Mouse (Mus musculus) thymus, adult 18-20 months (tissue): ENCODE results near the gene Rbm4b.
"Not testable (repeated sequence)": the region's sequence is repeated elsewhere in the genome, so short reads cannot be mapped to it uniquely, and the experiment has no call there.

Source experiments
- DNase-seq, 2 experiments: peaks; one replicate each; pipeline ENCODE4 v3.0.0; 2022; ENCODE audit warnings: mixed read lengths in 2 of 2

Rbm4b gene

DNA sequence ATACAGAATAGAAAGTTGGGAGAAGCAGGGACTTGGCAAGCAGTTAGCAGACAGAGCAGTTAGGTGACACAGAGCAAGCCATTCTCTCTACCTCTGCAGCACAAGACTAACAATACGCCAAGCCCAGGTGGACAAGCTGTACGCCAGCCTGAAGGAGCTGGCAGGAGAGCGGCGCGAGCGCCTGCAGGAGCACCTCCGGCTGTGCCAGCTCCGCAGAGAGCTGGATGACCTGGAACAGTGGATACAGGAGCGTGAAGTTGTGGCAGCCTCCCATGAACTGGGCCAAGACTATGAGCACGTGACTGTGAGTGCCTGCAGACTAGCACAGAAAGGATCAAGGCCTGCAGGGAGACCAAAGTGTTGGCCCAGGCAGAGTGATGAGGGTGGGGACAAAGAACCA lies 10.6 kb upstream of the Rbm4b start:
- no peak for DNase-seq

- no peak for DNase-seq
These were observed 9.7 kb upstream of the Rbm4b start for GRCm38 (mm10) chr19:4746611-4747010.

DNA sequence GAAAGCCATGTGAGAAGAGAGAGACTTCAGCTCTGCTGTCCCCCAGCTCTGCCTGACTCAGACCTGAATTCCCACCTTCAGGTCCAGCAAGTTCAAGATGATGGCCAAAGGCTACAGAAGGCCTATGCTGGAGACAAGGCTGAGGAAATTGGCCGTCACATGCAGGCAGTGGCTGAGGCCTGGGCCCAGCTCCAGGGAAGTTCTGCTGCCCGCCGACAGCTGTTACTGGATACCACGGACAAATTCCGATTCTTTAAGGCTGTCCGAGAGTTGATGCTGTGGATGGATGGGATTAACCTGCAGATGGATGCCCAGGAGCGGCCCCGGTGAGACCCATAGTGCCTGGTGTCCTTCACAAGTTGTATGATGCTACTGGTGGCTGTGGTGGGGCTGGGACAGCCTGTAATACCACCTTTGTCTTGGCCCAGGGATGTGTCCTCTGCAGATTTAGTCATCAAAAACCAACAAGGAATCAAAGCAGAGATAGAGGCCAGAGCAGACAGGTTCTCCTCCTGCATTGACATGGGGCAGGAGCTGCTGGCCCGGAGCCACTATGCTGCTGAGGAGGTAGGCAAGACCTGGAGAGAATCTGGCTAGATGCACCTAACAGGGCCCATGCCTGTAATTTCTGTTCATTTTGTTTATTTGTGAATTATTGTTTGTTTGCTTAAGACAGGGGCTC lies 8.5 kb upstream of the Rbm4b start:
- no peak for DNase-seq

GRCm38 (mm10) chr19:4748493-4748892 lies 7.8 kb upstream of the Rbm4b start:
- DNase-seq: no peak

DNA sequence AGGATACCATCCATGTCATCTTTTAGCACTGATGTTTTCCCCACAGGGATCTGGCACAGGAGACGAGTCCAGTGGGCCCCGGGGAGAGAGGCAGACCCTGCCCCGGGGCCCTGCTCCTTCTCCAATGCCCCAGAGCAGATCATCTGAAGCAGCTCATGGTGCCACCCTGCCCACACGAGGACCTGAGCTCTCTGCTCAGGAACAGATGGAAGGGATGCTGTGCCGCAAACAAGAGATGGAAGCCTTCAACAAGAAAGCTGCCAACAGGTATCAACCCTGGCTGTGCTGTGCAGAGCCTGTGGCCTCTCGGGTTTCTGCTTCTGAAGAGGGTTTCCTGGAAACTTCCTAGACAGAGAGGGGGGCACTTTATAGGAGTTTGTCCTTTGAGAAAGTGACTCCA lies 6.3 kb upstream of the Rbm4b start:
- DNase-seq: no peak

- DNase-seq: peak; percentile 80 to 85
These were observed 618 bp upstream of the Rbm4b start for GRCm38 (mm10) chr19:4755565-4756192.

- DNase-seq: no peak
These were observed 624 bp downstream of the Rbm4b start for GRCm38 (mm10) chr19:4756921-4757320.

- DNase-seq: not testable (repeated sequence)
These were observed 4.2 kb downstream of the Rbm4b start for GRCm38 (mm10) chr19:4760544-4760943.

- DNase-seq: no peak
These were observed 6.6 kb downstream of the Rbm4b start for GRCm38 (mm10) chr19:4762876-4763275.

DNA sequence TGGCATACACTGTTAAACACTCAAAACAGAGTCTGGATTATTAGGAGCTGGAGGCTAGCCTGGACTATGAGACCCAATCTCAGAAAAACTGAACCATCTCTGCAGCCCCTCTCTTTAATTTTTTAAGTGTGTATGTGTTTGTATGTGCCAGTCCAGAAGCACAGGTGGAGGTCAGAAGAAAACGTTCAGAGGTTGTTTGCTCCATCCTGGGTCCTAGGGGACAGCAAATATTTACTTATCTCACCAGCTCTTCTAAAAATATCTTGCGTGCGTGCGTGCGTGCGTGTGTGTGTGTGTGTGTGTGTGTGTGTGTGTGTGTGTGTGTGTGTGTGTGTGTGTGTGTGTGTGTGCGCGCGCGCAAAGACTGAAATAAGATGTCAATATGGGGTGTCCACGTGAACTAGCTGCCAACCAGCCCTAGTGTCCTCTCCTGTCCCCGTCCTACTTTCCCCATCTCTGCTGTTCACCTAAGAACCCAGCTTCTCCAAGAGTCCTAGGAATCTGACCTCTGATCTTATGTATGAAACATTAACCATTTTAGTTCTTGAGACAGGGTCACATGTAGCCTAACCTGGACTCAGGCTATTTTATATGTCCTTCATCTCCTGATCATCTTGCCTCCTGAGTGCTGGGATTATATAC lies 11.3 kb downstream of the Rbm4b start:
- DNase-seq: no peak

DNA sequence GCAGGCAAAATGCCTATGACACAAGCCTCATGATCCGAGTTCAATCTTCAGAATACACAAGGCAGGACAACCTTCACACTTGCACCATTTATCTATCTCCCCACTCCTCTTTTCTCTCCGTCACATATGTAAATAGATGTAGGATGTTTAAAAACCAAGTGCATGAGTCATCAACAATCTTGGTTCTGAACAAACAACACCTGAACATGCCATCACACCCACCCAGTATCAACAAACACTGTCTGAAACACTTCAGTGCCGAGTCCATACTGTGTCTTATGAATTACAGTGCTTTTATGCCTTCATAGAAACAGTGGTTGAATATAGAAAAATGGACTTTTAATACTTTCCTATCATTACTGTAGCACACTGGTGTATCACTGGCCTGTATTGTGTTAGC lies 16.5 kb downstream of the Rbm4b start:
- no peak for DNase-seq

- DNase-seq: no peak
These were observed 26.6 kb downstream of the Rbm4b start for GRCm38 (mm10) chr19:4782891-4783290.

GRCm38 (mm10) chr19:4785206-4785605 lies 28.9 kb downstream of the Rbm4b start:
- DNase-seq: no peak

- DNase-seq: no peak
These were observed 30.0 kb downstream of the Rbm4b start for GRCm38 (mm10) chr19:4786313-4786712.

DNA sequence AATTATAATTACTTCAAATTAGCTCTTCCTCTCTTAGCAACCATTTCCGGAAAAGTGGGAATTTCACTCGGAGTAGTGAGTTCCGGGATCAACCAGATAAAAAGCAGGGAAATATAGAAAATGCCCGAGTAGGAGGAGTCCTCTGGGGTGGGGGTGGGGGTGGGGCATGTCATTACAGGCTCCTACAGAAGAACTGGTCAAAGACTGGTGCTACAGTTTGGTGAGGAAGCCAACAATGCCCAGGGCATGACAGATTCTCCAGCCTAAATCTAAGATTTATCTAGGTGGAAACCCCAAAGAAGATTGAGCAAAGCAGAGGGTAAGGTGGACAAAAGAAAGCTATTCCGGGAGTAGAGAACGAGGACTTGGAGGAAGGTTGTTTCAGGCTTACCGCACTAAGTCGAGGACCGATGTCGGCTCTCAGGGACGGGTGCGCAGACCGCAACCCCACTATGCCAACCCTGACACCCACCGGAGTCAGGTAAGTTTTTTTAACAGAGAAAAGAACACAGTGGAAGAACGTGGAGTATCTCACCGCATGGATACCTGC lies 37.1 kb downstream of the Rbm4b start:
- DNase-seq: no peak

- peak; percentile 93 to 99 for DNase-seq
These were observed 37.6 kb downstream of the Rbm4b start, which contains the start of gene Rbm4 for GRCm38 (mm10) chr19:4793831-4794422. Gene Rbm4, minus strand, starts transcription at chr19:4793901.

DNA sequence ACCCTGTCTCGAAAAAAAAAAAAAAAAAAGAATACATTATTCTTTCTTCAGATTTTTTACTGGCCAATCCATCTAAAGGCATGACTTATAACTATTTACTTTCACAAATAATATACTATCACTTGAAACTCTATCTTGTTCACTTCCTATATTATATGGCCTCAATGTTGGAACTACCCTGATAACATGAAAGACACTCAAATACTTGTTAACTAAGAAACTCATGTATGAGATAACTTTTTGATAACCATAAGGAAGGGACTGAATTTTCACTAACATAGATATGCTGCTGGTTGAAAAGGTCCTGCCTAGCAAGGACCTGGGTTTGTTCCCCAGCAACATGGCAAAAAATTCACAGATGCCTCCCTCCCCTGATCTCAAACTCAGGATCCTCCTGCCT lies 39.6 kb downstream of the Rbm4b start:
- no peak for DNase-seq

DNA sequence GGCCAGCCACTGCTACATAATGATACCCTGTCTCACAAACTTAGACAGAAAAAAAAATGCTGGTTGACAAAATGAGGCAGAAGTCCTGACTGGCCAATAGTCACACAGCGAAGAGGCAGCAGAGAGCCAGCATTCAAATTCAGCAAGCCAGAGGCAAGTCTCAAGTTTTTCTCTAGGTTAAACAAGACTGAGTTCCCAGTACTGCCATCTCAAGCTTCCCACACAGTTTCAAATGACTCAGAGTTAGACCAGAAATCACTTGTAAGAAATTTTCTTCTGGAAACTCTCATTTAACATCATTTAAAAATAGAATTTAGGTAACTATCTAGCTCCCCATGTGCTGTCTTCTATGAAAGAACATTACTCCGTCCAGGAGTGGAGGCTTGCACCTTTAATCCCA lies 41.5 kb downstream of the Rbm4b start:
- DNase-seq: no peak

DNA sequence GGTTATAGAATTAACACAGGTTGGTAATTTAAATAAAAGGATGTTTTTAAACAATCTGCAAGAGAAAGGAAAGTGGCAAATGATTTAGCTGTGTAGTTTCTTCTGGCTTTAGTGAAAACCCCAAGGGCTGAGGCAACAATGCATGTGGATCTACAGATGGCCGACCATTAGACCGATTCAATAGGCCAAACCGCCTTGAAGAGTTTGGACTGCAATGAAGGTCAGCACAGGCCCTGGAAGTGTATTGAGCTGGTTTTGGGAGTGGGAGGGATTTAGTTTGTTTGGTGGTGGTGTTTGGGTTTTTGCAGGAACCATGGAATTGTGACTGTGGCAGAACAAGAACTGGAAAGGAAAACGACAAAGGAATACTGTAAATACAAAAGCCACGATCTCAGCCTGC lies 42.8 kb downstream of the Rbm4b start:
- DNase-seq: no peak

DNA sequence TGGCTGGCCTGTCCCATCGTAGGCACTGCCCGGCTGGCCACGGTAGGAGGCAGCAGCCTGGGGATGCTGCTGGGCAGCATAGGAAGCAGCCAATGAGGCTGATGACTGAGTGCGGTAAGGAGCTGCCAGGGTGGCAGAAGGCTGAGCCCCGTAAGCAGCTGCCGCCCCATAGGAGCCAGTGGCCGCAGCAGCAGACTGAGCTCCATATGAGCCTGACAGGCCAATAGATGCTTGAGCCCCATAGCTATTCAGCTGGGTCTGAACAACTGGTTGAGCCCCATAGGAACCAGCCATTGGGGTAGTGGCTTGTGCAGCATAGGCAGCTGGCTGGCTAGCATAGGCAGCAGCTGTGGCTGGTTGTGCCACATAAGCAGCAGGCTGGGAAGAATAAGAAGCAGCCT lies 46.4 kb downstream of the Rbm4b start:
- DNase-seq: no peak

- DNase-seq: no peak
These were observed 47.0 kb downstream of the Rbm4b start for GRCm38 (mm10) chr19:4803283-4803682.

GRCm38 (mm10) chr19:4810309-4810708 lies 54.0 kb downstream of the Rbm4b start:
- DNase-seq: no peak

GRCm38 (mm10) chr19:4810746-4811062 lies 54.4 kb downstream of the Rbm4b start:
- DNase-seq: no peak
